In genomic region chr4:10604513-10604912, GRCm38 (mm10) we compare ENCODE assay signal across 24 mouse cellular contexts.
DNase-seq lines count a peak whose midpoint lies in the region; ATAC-seq and TF ChIP-seq lines count a peak whose summit lies in the region.
"Had no signal": no experiment of that assay in that cellular context is flagged by ENCODE, and none has a peak within 500 bp of the region (broad histone marks: within the 10 kb centered on the region; RNA-seq: fewer than 3 reads in every experiment).

No protein-coding gene starts in this region.

- H3K36me3 ChIP-seq in lung, embryonic 14.5 days (ENCODE audit: insufficient read depth), result no peaks in the 10 kb centered on the region
- no peaks in the 10 kb centered on the region for H3K36me3 ChIP-seq in lung, postnatal 0 days (ENCODE audit: insufficient read depth, low read length)
- H3K36me3 ChIP-seq in thymus, adult 2 months (ENCODE audit: control insufficient read depth, insufficient read depth, low read length), result no peaks in the 10 kb centered on the region
- H3K36me3 ChIP-seq: embryonic facial prominence, embryonic 12.5 days; embryonic facial prominence, embryonic 15.5 days; heart, embryonic 10.5 days; heart, embryonic 13.5 days had no signal

- peak; percentile 31; the same call in 1 of the 2 replicates for ATAC-seq in lung, embryonic 14.5 days (ENCODE audit: insufficient read depth)
- ATAC-seq in lung, postnatal 0 days, result peak; percentile 98
- ATAC-seq in granulocyte monocyte progenitor cell, adult 5-6 weeks (replicated peaks; ENCODE audit: poor library complexity, severe bottlenecking), result no peak
- ATAC-seq: CD4-positive, CD25-positive, alpha-beta regulatory T cell, adult 4 months; forebrain, embryonic 14.5 days had no signal

- no peaks in the 10 kb centered on the region for H3K27me3 ChIP-seq in lung, embryonic 14.5 days (ENCODE audit: insufficient read depth, low read length)
- H3K27me3 ChIP-seq in lung, postnatal 0 days (replicated peaks; ENCODE audit: insufficient read depth, low read length), result no peaks in the 10 kb centered on the region
- H3K27me3 ChIP-seq in thymus, adult 2 months (ENCODE audit: control insufficient read depth, insufficient read depth, low read length), result no peaks in the 10 kb centered on the region
- H3K27me3 ChIP-seq: embryonic facial prominence, embryonic 12.5 days; embryonic facial prominence, embryonic 15.5 days; heart, embryonic 13.5 days had no signal

- H3K9ac ChIP-seq in lung, embryonic 14.5 days, result no peak overlapping the region
- no peak overlapping the region for H3K9ac ChIP-seq in lung, postnatal 0 days (replicated peaks; ENCODE audit: low read depth)
- H3K9ac ChIP-seq: embryonic facial prominence, embryonic 12.5 days; embryonic facial prominence, embryonic 15.5 days; heart, embryonic 13.5 days; hindbrain, embryonic 14.5 days had no signal

- peak; percentile 13 for DNase-seq in lung, embryonic 14.5 days
- DNase-seq in lung, postnatal 0 days (ENCODE audit: low spot score), result peak; percentile 79
- peak; percentile 55 for DNase-seq in lung, postnatal 25 days (ENCODE audit: low spot score)
- no peak for DNase-seq in urinary bladder, adult 18-20 months (ENCODE audit: low spot score in 2 of 2)
- no peak for DNase-seq in layer of hippocampus, adult 8-10 months (ENCODE audit: low spot score in 2 of 2)
- DNase-seq in thymus, adult 2 months, result no peak
- DNase-seq: adrenal gland, adult 2 months; adrenal gland, postnatal 14 days; cerebellum, adult 11 months; cerebellum, adult 2 months; cerebellum, adult 9-11 months; cerebellum, postnatal 25 days; gastrocnemius, postnatal 25 days; heart, adult 2 months; heart, postnatal 14 days; heart, postnatal 4 days had no signal

- no peak overlapping the region for H3K4me2 ChIP-seq in lung, embryonic 14.5 days
- no peak overlapping the region for H3K4me2 ChIP-seq in lung, postnatal 0 days (replicated peaks; ENCODE audit: low read depth, low read length)
- H3K4me2 ChIP-seq: embryonic facial prominence, embryonic 12.5 days; embryonic facial prominence, embryonic 15.5 days; heart, embryonic 13.5 days; hindbrain, embryonic 14.5 days had no signal

- TF ChIP-seq EP300 in lung, postnatal 0 days (IDR thresholded peaks at IDR 0.05), result peak; percentile 86

- no peak for TF ChIP-seq CTCF in lung, embryonic 14.5 days (IDR thresholded peaks at IDR 0.05; ENCODE audit: low read depth)
- 0 out of 2 replicates have a peak, but pooled peaks have one; percentile 0 for TF ChIP-seq CTCF in lung, postnatal 0 days (IDR thresholded peaks at IDR 0.05)
- TF ChIP-seq CTCF in thymus, adult 2 months (IDR thresholded peaks at IDR 0.05; ENCODE audit: borderline replicate concordance, control insufficient read depth, extremely low read depth, insufficient read depth, low read length, poor library complexity), result no peak

- H3K4me3 ChIP-seq in lung, embryonic 14.5 days (ENCODE audit: low read depth, low read length), result no peak overlapping the region
- no peak overlapping the region for H3K4me3 ChIP-seq in lung, postnatal 0 days (ENCODE audit: low read depth, low read length)
- H3K4me3 ChIP-seq in thymus, adult 2 months (ENCODE audit: control insufficient read depth, insufficient read depth, low read length), result no peak overlapping the region
- H3K4me3 ChIP-seq: embryonic facial prominence, embryonic 12.5 days; embryonic facial prominence, embryonic 15.5 days; heart, adult 2 months; heart, embryonic 10.5 days; heart, embryonic 13.5 days had no signal

- H3K4me1 ChIP-seq in lung, embryonic 14.5 days (ENCODE audit: insufficient read depth), result no peaks in the 10 kb centered on the region
- H3K4me1 ChIP-seq in lung, postnatal 0 days (ENCODE audit: insufficient read depth, low read depth, low read length), result no peaks in the 10 kb centered on the region
- H3K4me1 ChIP-seq in thymus, adult 2 months (replicated peaks; ENCODE audit: control insufficient read depth, insufficient read depth, low read length), result no peaks in the 10 kb centered on the region
- H3K4me1 ChIP-seq: embryonic facial prominence, embryonic 12.5 days; embryonic facial prominence, embryonic 15.5 days; heart, embryonic 10.5 days; heart, embryonic 13.5 days had no signal

- TF ChIP-seq POLR2A in thymus, adult 2 months (IDR thresholded peaks at IDR 0.05; ENCODE audit: control insufficient read depth, extremely low read depth, insufficient read depth, low read length, poor library complexity), result no peak

- no peak overlapping the region for H3K27ac ChIP-seq in lung, embryonic 14.5 days (ENCODE audit: low read depth)
- no peak overlapping the region for H3K27ac ChIP-seq in lung, postnatal 0 days (ENCODE audit: low read length)
- no peak overlapping the region for H3K27ac ChIP-seq in thymus, adult 2 months (ENCODE audit: control insufficient read depth, insufficient read depth, low read length)
- H3K27ac ChIP-seq: embryonic facial prominence, embryonic 12.5 days; embryonic facial prominence, embryonic 15.5 days; heart, adult 2 months; heart, embryonic 10.5 days; heart, embryonic 13.5 days; hindbrain, embryonic 14.5 days had no signal

- WGBS in lung, embryonic 14.5 days, result 52% methylated on average over 10 of the region's 10 CpGs
- 62% methylated on average over 8 of the region's 10 CpGs for WGBS in lung, postnatal 0 days
- WGBS in thymus, adult 2 months, result 95% methylated on average over 10 of the region's 10 CpGs

- no peaks in the 10 kb centered on the region for H3K9me3 ChIP-seq in lung, embryonic 14.5 days (ENCODE audit: low read depth, low read length)
- H3K9me3 ChIP-seq in lung, postnatal 0 days (ENCODE audit: low read length), result no peaks in the 10 kb centered on the region
- H3K9me3 ChIP-seq: embryonic facial prominence, embryonic 12.5 days; embryonic facial prominence, embryonic 15.5 days; heart, embryonic 10.5 days had no signal

Comparison
In these comparisons a context has a peak if more than half of its experiments do, and no peak if none do; other contexts are left out.
1. DNase-seq: peak in lung, embryonic 14.5 days (single experiment), lung, postnatal 0 days (single experiment) and lung, postnatal 25 days (single experiment); none in urinary bladder, adult 18-20 months (0 of 2), layer of hippocampus, adult 8-10 months (0 of 2) and thymus, adult 2 months (single experiment).